Mouse (Mus musculus): ENCODE measurements around the gene Prr5.

Prr5 gene

GRCm38 (mm10) chr15:84657384-84658064, 11.9 kb upstream of the Prr5 start:
- no peak for DNase-seq (ENCODE audit: low spot score)

- DNase-seq (ENCODE audit: low spot score): no peak
These were observed 10.8 kb upstream of the Prr5 start for GRCm38 (mm10) chr15:84658655-84659054.

GRCm38 (mm10) chr15:84659856-84660255, 9.6 kb upstream of the Prr5 start:
- DNase-seq (ENCODE audit: low spot score): no peak

- no peak for DNase-seq (ENCODE audit: low spot score)
These were observed 8.1 kb upstream of the Prr5 start for GRCm38 (mm10) chr15:84661274-84661673.

GRCm38 (mm10) chr15:84662952-84663684, 6.3 kb upstream of the Prr5 start:
- peak; percentile 94 for DNase-seq (ENCODE audit: low spot score)

- no peak for DNase-seq (ENCODE audit: low spot score)
These were observed 5.7 kb upstream of the Prr5 start for GRCm38 (mm10) chr15:84663685-84664060.

- DNase-seq (ENCODE audit: low spot score): no peak
These were observed 4.6 kb upstream of the Prr5 start for GRCm38 (mm10) chr15:84664542-84665460.

- DNase-seq (ENCODE audit: low spot score): no peak
These were observed 3.8 kb upstream of the Prr5 start for GRCm38 (mm10) chr15:84665662-84666061.

GRCm38 (mm10) chr15:84666065-84666464, 3.4 kb upstream of the Prr5 start:
- peak; percentile 72 for DNase-seq (ENCODE audit: low spot score)

GRCm38 (mm10) chr15:84667601-84668000, 1.8 kb upstream of the Prr5 start:
- peak; percentile 42 for DNase-seq (ENCODE audit: low spot score)

GRCm38 (mm10) chr15:84669771-84670656, 594 bp downstream of the Prr5 start:
- DNase-seq (ENCODE audit: low spot score): no peak

- no peak for DNase-seq (ENCODE audit: low spot score)
These were observed 1.2 kb downstream of the Prr5 start for GRCm38 (mm10) chr15:84670657-84671055.

- DNase-seq (ENCODE audit: low spot score): peak; percentile 45
These were observed 2.2 kb downstream of the Prr5 start for GRCm38 (mm10) chr15:84671401-84672307.

GRCm38 (mm10) chr15:84672308-84672615, 2.8 kb downstream of the Prr5 start:
- DNase-seq (ENCODE audit: low spot score): no peak

- no peak for DNase-seq (ENCODE audit: low spot score)
These were observed 3.2 kb downstream of the Prr5 start for GRCm38 (mm10) chr15:84672616-84673015.

- DNase-seq (ENCODE audit: low spot score): no peak
These were observed 5.1 kb downstream of the Prr5 start for GRCm38 (mm10) chr15:84674329-84675067.

GRCm38 (mm10) chr15:84675317-84675716, 5.9 kb downstream of the Prr5 start:
- DNase-seq (ENCODE audit: low spot score): no peak

- DNase-seq (ENCODE audit: low spot score): no peak
These were observed 8.5 kb downstream of the Prr5 start for GRCm38 (mm10) chr15:84677943-84678342.

- DNase-seq (ENCODE audit: low spot score): no peak
These were observed 9.7 kb downstream of the Prr5 start for GRCm38 (mm10) chr15:84679090-84679489.

GRCm38 (mm10) chr15:84679794-84680193, 10.4 kb downstream of the Prr5 start:
- no peak for DNase-seq (ENCODE audit: low spot score)

All from MN1 (cell line).